Mouse (Mus musculus): ENCODE results near the gene Rab20. TPM values are rescaled to one million over a fixed set of nuclear protein-coding genes. Genes with fewer than 3 reads are reported as not detected.
"Not testable (repeated sequence)": the region's sequence is repeated elsewhere in the genome, so short reads cannot be mapped to it uniquely, and the experiment has no call there.

The Rab20 gene
- total RNA-seq (2021): under 1 TPM; 0.20 to 0.26 TPM

DNA sequence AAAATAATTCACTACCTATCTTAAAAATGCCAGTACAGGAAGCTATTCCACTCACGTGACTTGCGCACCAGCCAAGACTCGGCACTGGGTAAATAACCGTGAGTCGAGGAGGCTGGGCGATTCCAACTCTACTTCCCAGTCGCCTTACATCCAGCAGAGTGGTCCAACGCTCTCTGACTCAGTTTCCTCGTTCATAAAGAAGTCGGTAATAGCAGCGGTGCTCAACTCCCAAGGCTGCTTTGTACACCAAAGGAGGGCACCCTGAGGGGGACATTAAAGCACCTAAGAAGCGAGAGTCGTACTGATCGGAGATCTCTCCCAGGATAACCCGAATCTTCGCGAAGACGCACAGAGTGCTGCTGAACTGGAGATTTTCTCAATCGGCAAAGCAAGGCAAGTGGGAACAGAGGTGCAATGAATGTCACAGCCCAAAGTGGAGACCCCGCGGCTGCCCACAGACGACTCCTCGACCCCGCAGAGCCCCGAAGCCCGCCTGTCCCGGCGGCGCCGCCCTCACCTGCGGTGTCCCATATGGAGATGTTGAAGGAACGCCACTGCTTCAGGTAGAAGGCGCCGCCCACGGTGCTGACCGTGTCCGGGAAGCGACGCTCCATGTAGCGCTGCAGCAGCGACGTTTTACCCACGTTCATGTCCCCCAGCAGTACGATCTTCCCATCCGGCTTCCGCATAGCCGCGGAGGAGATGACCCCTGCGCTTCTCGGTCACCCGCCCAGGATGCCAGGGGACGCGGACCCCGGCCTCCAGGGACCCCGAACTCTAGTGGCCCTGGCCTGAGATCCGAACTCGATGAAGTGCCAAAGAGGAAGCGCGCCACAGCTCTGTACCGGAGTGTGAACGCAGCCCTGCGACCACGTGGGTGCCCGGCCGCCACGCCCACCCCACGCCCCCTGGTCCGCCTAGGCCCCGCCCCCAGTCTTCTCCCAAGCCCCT is at the start of gene Rab20:
Rab20 (minus strand) TSS at position 900 of the 951 bp plus-strand sequence.
- DNase-seq (ENCODE audit: extremely low spot score in 1 of 2, low spot score in 1 of 2): peak in 1 of 2 experiments; percentile 23

GRCm38 (mm10) chr8:11523331-11523730 is 44.8 kb upstream of the Rab20 start:
- no peak for DNase-seq (ENCODE audit: extremely low spot score in 1 of 2, low spot score in 1 of 2)

- DNase-seq (ENCODE audit: extremely low spot score in 1 of 2, low spot score in 1 of 2): no peak
Observed at GRCm38 (mm10) chr8:11518676-11519075, 40.2 kb upstream of the Rab20 start.

DNA sequence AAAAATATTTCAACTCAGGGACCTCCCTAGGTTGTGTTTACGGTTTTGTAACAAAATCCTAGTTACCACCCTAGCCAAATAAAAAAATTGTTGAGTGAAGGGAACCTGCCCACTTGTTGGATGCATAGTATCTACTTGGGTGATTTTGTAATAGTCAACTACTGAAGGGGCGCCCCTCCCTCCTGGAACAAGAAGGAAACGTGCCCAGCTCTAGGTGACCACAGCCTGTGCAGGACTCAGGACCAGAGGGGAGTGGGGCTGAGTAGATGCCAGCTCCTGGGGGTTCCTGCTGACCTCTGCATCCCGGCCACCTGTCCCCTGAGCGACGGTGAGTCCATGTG is 39.5 kb upstream of the Rab20 start:
- no peak for DNase-seq (ENCODE audit: extremely low spot score in 1 of 2, low spot score in 1 of 2)

DNA sequence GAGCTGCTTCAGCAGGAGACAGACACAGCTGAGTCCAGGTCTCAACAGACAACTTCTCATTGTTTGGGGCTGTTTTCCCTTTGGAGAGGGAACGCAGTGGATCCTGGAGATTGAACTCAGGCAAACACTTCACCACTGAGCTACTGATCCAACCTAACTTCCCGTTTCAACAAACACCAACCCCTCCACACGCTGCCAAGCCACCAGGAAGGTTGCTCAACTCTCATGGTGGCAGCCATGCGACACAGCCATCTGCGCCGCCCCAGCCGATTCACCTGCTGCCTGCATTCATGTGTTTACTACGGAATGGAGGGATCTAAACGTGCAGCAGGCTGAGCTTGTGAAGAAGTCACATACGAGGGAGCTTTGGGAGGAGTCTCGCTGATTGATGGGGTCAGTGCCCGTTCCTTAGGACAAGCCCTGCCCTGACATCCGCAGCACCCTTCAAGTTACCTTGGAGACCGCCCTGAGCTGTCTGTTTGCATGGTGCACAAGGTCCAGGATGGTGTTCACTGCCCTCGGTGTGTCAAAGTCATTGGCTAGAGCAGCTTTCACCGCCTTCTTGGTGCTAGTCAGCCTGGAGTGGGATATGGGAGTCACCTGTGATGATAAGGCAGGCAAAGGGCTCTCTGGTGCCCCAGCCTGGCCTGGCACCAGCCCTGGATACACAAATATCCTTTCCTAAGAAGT is 39.0 kb upstream of the Rab20 start:
- DNase-seq (ENCODE audit: extremely low spot score in 1 of 2, low spot score in 1 of 2): no peak

DNA sequence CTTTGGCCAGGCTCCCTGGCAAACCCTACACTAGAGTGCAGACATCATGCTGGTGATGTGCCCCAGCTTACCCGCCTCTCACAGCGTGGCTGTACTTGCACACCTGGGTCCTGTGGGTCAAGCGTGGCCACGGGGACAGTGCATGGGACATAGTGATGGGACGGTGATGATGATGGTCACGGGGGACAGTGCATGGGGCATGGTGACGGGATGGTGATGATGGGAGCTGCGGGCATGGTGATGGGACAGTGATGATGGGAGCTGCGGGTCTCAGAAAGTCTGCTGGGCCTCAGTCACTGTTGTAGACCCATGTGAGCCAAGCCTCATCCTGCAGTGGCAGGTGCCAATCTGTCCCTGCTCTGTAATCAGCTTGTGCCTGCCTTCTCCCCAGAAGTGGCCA is 37.8 kb upstream of the Rab20 start:
- DNase-seq (ENCODE audit: extremely low spot score in 1 of 2, low spot score in 1 of 2): no peak

DNA sequence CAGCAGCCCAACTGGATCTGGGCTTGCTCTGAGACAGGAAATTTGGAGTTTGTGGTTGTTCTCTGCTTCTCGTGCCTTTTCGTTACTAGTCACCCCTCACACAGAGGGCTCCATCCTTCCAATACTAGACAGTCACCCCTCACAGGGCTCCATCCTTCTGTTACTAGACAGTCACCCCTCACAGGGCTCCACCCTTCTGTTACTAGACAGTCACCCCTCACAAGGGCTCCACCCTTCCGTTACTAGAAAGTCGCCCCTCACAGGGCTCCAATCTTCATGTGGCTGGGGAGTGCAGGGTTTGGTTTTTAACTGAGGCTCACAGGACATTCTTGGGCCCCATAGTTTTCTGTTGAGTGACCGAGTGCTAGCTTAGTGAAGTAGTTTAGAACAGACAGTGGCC is 34.7 kb upstream of the Rab20 start:
- no peak for DNase-seq (ENCODE audit: extremely low spot score in 1 of 2, low spot score in 1 of 2)

- DNase-seq (ENCODE audit: extremely low spot score in 1 of 2, low spot score in 1 of 2): no peak
Observed at GRCm38 (mm10) chr8:11512711-11513110, 34.2 kb upstream of the Rab20 start.

- DNase-seq (ENCODE audit: extremely low spot score in 1 of 2, low spot score in 1 of 2): no peak
Observed at GRCm38 (mm10) chr8:11510971-11511370, 32.5 kb upstream of the Rab20 start.

DNA sequence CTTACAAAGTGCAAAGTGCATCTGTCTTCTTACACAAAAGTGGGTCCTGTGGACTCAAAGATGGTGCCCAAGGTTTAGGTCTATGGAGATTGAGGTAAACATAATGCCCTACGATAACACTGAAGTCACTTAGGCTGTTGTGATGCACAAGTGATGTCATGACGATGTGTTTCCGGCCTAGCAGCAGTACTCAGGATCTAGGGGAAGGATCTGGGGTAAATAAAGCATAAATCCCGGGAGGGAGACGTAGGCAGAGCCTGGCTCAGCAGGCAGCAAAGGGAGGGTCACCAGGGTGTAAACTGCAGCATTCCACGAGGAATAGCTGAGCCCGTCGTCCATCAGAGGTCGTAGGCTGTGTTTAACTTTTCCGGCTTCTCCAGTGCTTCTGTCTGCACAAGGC is 30.4 kb upstream of the Rab20 start:
- DNase-seq (ENCODE audit: extremely low spot score in 1 of 2, low spot score in 1 of 2): no peak

- peak in 1 of 2 experiments; percentile 65 for DNase-seq (ENCODE audit: extremely low spot score in 1 of 2, low spot score in 1 of 2)
Observed at GRCm38 (mm10) chr8:11506802-11507201, 28.3 kb upstream of the Rab20 start.

DNA sequence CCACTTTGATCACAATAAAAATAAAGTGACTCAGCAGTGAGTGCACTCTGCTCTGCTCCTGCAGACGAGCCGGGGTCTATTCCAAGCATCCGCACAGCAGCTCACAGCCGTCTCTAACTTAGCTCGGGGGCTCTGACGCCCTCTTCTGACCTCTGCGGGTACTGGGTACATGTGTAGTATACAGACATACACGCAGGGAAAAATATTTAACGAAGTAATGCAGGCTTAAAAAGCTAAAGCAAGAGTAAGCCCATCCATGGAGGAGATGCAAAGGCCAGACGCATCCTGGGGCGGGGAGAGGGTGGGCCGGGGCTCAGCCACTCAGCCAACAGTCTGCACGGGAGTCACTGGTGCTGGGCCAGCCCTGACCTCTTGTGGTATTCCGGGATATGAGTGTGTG is 27.6 kb upstream of the Rab20 start:
- DNase-seq (ENCODE audit: extremely low spot score in 1 of 2, low spot score in 1 of 2): no peak

DNA sequence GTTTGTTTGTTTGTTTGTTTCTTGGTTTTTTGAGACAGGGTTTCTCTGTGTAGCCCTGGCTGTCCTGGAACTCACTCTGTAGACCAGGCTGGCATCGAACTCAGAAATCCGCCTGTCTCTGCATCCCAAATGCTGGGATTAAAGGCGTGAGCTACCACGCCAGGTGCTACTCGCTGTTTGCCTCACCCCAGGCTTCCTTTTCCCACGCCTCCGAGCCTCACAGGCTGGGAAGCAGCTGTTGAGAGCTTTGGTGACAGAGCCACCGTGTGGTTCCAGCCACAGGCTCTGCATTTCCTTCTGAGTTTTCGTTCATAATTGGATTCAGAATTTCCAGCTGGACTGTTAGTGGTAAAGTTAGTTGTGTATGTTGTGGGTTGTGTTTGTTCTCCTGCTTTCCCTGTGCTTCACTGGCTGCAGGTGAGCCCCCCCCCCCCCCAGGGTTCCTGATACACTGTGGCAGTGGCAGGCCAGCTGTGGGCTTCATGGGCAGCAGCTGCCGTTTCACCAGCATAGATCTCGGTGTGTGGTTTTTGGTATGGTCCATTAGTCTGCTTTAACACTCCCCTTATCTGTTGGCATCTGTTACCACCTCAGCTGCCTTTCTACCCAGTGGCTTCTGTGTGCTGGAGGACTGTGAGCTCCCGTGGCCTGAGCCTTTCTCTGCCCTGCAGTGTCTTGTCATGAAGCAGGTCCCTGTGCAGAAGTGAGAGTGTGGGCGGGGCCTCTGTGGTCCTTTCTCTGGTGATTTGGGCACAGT is 25.1 kb upstream of the Rab20 start:
- no peak for DNase-seq (ENCODE audit: extremely low spot score in 1 of 2, low spot score in 1 of 2)

DNA sequence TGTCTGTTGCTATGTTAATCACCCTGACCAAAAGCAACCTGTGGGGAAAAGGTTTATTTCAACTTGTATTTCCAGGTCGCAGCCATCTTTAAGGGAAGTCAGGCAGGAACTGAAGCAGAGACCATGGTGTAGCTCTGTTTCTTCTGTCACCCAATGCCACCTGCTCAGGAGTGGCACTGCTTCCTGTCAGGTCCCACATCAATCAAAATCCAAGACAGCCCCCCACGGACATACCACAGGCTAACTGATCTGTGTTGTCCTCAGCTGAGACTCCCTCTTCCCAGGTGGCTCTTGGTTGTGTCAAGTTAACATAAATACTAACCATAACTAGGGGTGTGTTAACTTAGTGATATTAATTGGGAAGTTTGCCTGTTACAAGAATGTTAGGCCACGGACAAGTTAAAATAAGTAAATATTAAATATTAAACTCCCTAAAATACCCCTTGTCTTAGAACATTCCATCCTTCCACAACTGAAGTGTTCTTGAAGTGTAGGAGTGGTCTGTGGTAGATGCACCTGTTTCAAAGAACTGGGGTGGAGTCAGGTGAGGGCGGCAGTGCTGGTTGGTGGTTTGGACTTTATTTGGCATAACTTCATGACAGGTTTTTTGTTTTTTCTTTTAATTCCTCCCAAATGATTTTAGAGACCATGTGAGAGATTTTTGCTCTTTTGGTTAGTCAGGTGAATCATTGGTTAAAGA is 20.4 kb upstream of the Rab20 start:
- no peak for DNase-seq (ENCODE audit: extremely low spot score in 1 of 2, low spot score in 1 of 2)

GRCm38 (mm10) chr8:11498281-11498680 is 19.8 kb upstream of the Rab20 start:
- no peak for DNase-seq (ENCODE audit: extremely low spot score in 1 of 2, low spot score in 1 of 2)

GRCm38 (mm10) chr8:11497017-11497990 is 18.8 kb upstream of the Rab20 start, which contains the start of gene Naxd:
Gene Naxd (plus strand): TSS chr8:11497506.
- DNase-seq (ENCODE audit: extremely low spot score in 1 of 2, low spot score in 1 of 2): peak; percentile 75 to 77

DNA sequence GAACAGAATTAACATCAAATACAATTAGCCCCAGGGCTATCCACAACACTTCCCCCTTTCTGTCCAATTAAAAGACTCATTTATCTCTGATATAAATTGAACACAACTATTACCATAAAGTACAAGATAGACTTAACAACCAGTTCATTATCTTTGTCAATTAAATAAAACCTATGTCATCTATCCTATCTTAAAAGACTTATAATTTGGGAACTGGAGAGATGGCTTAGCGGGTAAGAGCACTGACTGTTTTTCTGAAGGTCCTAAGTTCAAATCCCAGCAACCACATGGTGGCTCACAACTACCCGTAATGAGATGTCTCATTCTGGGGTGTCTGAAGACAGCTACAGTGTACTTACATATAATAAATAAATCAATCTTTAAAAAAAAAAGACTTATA is 13.8 kb upstream of the Rab20 start:
- DNase-seq (ENCODE audit: extremely low spot score in 1 of 2, low spot score in 1 of 2): not testable (repeated sequence)

GRCm38 (mm10) chr8:11487229-11487628 is 8.7 kb upstream of the Rab20 start:
- DNase-seq (ENCODE audit: extremely low spot score in 1 of 2, low spot score in 1 of 2): no peak

DNA sequence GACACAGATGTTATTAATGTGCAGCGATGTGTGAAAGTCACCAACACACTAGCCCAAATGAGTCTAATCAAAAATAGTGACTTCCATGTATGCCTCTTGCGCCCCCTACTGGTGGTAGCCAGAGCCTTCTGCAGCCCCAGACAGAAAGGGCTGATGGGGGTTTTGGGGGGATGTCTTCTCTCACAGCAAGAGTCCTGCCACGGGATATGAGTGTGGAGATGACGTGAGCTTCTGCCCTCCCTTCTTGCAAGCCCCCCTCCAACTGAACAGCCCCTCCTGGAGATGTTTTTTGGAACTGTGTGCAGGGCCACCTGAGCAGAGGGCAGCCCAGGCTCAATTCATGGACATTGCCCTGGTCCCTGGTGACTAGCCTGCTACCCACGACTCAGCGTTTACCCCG is 7.6 kb upstream of the Rab20 start:
- DNase-seq (ENCODE audit: extremely low spot score in 1 of 2, low spot score in 1 of 2): peak; percentile 58 to 88
